Mouse (Mus musculus) heart, postnatal 4 days (tissue): ENCODE data around the gene Tarbp1. TPM values are rescaled to one million over a fixed set of nuclear protein-coding genes. Genes with fewer than 3 reads are reported as not detected.

Source experiments
- DNase-seq: peaks from one replicate; pipeline ENCODE4 v3.0.0; 2021
- total RNA-seq, 2 experiments: library from RNA; stranded (reverse); gene quantifications; 2 replicates each; pipeline ENCODE4 v1.2.3; 2021

Gene Tarbp1
- 1 to 10 TPM; 5.0 to 5.9 TPM for total RNA-seq

GRCm38 (mm10) chr8:126474299-126475187 lies at the start of gene Tarbp1:
Gene Tarbp1 (minus strand): TSS chr8:126475065.
- DNase-seq, result peak; percentile 93

- peak; percentile 95 for DNase-seq
Observed at GRCm38 (mm10) chr8:126524233-126524985, 49.5 kb upstream of the Tarbp1 start.

DNA sequence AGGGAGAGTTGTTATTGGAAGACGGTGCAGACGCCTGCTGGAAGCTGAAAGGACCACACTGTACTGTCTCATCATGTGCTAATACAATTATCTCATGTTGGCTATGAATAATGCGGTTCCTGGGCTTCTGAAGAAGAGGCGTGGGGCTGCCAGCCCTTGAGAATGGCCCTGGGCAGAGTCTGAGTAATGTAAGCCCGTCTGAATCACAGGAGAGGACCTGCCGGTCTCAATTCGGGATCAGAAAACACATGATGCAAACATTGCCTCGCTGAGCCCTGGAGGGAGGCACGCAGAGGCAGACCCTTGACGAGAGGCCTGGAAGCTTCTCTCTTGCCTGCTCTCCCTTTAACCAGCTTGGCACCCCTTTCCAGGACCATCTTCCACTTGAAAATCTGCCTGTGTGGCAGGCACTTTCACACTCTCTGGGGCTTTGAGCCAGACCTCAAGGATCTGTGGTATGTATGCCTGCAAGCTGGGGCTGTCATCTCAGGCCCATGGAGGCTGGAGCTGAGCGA lies 48.3 kb upstream of the Tarbp1 start:
- DNase-seq, result no peak

- no peak for DNase-seq
Observed at GRCm38 (mm10) chr8:126519447-126519975, 44.6 kb upstream of the Tarbp1 start.

DNA sequence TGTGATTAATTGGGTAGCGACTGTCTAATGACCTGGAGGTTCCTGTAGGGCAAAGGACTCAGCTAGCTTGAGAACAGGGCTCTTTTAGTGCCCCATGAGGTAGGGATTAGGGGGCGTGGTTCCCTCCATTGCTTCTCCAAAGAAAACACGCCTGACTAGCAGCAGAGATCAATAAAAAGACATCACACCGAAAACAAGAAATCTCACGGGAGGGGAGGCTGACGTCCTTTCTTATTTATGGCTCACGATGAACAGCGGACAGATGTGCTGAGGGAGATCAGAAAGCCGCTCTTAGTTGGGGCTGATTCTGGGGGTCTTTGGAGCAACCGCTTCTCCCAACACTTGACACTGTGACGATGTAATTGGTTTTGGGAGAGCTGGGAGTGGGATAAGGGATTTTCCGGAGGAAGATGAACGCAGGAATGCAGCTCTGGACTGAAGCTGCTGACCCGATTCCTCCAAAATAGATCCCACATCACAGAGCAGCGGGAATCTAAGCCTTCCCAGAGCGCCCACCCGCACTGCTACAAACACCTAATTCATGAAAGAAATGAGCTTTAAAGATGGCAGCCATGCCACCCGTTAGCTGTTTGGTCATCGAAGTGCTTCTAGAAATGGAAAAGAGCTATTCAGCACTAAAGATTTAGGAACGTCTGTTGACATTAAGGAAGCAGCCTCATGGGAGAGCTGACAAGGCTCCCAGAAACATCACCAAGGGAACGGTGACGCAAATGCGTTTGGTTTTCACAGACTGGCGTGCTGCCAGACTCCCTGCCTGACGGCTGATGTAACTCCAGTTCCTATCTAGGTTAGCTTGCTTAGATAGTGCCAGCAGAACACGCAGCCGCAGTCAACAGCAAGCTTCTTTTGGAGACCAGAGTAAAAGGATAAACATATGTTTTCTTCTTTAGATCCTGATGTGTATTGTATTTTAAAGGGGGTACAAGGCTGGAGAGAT lies 42.0 kb upstream of the Tarbp1 start:
- peak; percentile 99 for DNase-seq

DNA sequence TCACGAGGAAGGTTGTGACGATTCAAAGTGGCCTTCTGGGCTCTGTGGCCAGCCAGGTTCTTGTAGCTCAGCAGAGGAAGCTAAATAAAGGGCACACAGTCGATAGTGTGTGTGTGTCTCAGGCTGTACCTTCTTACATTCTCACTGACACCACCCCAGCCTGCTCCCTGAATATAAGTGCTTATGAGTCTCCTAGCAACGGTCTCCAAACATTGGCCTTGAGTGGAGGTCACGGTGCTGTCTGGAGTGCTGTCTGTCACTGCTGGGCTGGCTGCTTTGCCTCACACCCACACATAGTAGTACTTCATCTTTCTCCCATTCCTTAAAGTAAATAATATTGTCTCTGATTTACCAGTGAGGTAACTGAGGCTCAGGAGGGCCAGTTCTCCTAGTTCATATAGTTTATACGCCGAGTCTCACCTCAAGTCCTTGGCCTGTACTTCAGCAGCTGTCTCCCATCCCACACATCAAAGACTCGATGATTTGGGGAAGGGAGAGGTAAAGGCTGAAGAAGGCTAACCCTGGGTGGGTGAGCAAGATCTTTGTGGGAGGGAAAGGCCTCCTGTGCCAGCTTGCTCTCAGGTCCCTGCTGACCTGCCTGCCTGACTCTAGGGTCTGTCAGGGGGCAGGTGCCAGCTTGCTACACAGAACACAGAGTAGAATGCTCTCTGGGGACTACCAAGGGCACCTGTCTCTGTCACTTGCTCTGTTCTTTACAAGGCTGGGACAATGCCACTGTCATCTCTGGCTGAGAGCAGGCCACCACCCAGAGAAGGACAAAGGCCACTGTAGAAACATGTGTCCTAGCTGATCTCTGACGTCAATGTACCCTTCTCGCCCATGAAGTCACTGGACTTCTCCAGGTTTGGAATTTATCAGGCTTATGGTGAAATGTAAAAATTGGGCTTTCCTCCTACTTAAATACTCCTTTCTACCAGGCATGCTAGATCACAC lies 39.4 kb upstream of the Tarbp1 start:
- peak; percentile 57 for DNase-seq

DNA sequence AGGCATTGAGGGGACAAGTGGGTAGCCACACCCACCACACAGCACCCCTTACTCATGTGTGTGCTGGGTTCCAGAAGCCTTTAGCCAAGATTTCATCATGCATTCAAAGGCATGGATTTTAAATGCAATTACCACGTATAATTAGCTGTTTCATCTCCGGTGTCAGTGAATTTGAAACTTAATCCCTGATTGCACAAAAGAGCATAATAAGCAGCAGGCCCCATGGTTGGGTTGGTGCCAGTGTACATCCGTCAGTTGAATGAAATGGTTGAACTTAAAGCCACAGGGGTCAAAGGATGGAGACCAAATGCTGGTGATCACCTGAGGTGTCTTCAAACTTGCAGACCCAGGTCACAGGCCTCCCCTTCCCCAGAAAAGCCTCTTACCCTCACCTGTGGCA lies 36.0 kb upstream of the Tarbp1 start:
- no peak for DNase-seq

DNA sequence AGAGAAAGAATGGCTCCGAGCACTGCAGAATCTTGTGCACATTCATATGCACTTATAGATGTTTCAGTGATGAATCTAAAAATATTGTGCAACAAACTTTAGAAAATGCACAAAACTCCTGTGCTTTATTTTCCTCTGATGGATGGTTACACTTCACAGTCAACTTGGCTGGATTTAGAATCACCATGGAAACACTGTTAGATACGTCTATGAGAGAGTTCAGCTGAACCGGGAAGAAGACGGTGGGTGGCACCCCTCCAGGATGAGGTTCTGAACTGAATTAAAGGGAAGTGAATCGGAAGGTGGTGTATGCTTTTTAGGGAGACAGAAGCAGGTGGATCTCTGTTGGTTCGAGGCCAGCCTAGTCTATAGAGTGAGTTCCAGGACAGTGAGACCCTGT lies 34.8 kb upstream of the Tarbp1 start:
- no peak for DNase-seq

DNA sequence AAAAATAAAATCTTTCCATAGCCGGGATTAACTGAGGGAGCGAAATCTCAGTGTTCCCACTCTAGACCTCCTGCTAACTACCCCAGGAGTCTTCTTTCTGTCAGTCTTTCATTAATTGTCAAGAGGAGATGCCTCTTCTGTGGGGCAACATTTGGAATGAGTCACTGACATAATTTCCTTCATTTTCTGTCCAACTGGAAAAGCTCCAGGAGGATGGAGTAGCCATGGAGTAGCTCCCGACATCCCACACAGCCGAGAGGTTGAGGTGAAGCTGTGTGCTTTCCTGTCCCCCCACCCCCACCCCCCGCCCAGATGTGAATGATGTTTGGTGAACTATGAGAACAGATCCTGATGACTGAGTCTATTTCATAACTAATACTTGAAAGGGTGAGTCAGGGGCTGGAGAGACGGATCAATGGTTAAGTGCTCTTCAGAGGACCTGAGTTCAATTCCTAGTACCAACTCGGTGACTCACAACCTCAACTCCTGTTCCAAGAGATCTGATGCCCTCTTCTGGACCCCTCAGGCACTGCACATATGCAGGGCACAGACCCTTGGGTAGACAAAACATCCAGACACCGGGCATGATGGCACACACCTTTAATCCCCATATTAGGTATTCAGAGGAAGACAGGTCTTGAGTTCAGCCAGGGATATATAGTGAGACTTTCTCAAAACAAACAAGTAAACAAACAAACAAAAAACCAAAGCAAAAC lies 34.2 kb upstream of the Tarbp1 start:
- DNase-seq, result no peak

GRCm38 (mm10) chr8:126508221-126508620 lies 33.4 kb upstream of the Tarbp1 start:
- no peak for DNase-seq

GRCm38 (mm10) chr8:126504492-126505182 lies 29.8 kb upstream of the Tarbp1 start:
- DNase-seq, result no peak

DNA sequence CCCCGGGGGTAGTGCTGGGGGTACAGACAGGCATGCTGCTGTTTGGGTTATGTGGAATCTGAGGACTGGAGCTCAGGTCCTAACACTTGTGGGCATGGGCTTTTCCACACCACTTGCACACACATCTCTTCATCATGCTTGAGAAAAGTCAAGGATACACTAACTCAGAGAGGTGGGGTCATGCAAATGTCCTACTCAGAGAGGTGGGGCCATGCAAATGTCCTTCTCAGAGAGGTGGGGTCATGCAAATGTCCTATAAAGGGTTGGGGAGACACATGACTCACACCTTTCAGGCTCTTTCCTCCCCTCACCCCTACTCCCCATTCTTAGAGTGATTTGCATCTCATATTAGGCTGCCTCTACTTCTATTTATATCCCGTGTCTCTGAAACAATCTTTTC lies 27.9 kb upstream of the Tarbp1 start:
- no peak for DNase-seq

- no peak for DNase-seq
Observed at GRCm38 (mm10) chr8:126499371-126499770, 24.5 kb upstream of the Tarbp1 start.

- no peak for DNase-seq
Observed at GRCm38 (mm10) chr8:126498465-126498864, 23.6 kb upstream of the Tarbp1 start.

DNA sequence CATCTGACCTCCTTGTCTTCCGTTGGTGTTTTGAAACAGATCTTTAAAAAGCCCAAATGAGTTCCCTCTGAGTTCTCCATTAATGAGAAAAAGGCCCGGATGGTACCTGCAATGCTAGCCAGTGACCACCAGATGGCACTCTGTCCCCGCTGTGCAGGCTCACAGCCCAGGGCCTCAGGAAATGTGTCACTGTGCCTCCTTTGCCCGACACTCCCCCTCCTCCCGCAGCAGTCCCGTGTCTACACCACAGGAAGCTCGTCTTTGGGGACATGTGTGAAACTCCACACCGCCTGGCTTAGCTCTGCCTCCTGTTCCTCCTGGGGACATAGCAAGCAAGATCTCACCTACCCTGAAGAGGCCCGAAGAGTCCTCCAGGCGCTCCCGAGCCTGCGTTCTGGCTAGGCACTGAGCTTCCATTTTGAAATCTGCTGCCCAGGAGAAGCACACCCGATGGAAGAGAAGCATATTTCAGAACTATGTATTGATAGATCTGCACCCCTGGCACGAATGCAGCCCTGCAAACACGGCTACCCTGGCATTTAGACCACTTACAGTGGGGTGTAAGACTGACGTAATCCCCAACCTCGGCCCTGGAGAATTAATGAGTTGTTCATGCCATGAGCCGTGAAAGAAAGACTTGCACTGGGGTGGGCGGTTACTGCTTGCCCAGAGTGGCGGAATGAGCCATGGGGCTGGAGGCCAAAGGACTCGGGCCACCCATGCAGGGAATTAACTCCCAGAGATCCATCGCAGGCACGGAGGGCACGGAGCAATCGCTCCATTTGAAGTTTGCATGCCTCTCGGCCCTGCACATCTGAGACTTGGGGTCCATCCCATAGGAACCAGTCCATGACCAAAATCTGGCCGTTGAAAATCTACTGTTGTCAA lies 22.9 kb upstream of the Tarbp1 start:
- peak; percentile 96 for DNase-seq

- no peak for DNase-seq
Observed at GRCm38 (mm10) chr8:126496915-126497314, 22.1 kb upstream of the Tarbp1 start.

DNA sequence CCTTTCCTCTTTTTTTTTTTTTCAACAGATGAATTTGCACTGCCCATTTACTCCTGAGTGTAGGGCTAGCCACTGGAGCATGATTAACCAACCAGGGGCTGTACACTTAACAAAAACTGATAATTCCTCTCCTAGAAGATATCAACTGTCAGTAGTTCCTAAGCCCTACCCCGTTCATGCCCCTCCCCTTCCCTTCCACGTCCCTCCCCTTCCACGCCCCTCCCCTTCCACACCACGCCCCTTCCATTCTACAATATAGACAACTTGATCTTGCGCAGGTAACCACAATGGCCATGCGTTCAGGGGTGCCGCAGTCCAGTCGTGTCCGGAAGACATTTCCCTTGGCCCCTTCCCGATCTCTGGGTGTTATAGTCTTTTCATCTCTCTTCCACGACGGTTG lies 20.6 kb upstream of the Tarbp1 start:
- no peak for DNase-seq
